Mouse (Mus musculus) stomach, postnatal 0 days (tissue): ENCODE data around the gene Ghdc.

ENCODE experiments used
- CTCF ChIP-seq: IDR thresholded peaks from 2 replicates; pipeline ENCODE4 v1.5.1; 2016; ENCODE audit warnings: antibody characterized with exemption, low read depth, mild to moderate bottlenecking, moderate library complexity
- EP300 ChIP-seq: optimal IDR thresholded peaks from 2 replicates; pipeline ENCODE3; 2016; ENCODE audit warnings: antibody characterized with exemption

DNA sequence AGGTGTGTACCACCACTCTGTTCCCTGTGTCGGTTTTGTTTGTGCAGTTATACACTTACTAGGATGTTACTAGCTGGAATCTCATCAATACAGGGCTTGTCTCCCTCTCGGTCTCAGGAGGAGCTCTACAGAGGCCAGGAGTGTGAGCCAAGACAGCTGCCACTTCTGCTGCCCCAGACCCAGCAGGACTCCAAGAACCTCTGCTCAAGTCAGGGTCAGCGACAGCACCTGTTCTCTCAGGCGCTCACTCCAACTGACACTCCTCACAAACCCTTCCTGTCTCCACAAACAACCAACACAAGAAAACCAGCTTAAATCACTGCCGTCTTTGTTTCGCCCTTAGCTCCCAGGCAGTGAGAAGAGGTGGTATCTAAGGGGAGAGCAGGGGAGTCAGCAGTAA, 42.2 kb downstream of the Ghdc start:
- TF ChIP-seq CTCF (no peak), EP300 (no peak)
